Mouse (Mus musculus) midbrain, embryonic 15.5 days (tissue): ENCODE data around the gene Themis2. TPM values are rescaled to one million over a fixed set of nuclear protein-coding genes. Genes with fewer than 3 reads are reported as not detected.
A peak's percentile ranks its signal among the peaks of the same experiment; 100 is the strongest.

Experiments
- ATAC-seq: fragments of 200-750 bp; cut with Nextera tagmentation; replicated peaks from 2 replicates; pipeline ENCODE4 v1.8.0; 2017; ENCODE audit warnings: moderate TSS enrichment
- H3K27ac ChIP-seq: fragments of 300-500 bp; sonication (generic); 2 replicates; pipeline ENCODE4 v1.5.1; 2015; ENCODE audit warnings: mild to moderate bottlenecking, inconsistent platforms
- H3K27me3 ChIP-seq: fragments of 300-500 bp; sonication (generic); replicated peaks from 2 replicates; pipeline ENCODE4 v1.6.1; 2015; ENCODE audit warnings: inconsistent platforms
- H3K36me3 ChIP-seq: fragments of 300-500 bp; sonication (generic); replicated peaks from 2 replicates; pipeline ENCODE4 v1.6.1; 2015; ENCODE audit warnings: inconsistent platforms
- H3K4me1 ChIP-seq: fragments of 300-500 bp; sonication (generic); 2 replicates; pipeline ENCODE4 v1.6.1; 2015; ENCODE audit warnings: inconsistent platforms
- H3K4me2 ChIP-seq: fragments of 300-500 bp; sonication (generic); 2 replicates; pipeline ENCODE4 v1.6.1; 2015; ENCODE audit warnings: inconsistent platforms, mild to moderate bottlenecking, moderate library complexity
- H3K4me3 ChIP-seq: fragments of 300-500 bp; sonication (generic); 2 replicates; pipeline ENCODE4 v1.5.1; 2015; ENCODE audit warnings: mild to moderate bottlenecking, inconsistent platforms
- H3K9ac ChIP-seq: fragments of 300-500 bp; sonication (generic); 2 replicates; pipeline ENCODE4 v1.6.1; 2015; ENCODE audit warnings: mild to moderate bottlenecking, inconsistent platforms
- H3K9me3 ChIP-seq: fragments of 300-500 bp; sonication (generic); 2 replicates; pipeline ENCODE4 v1.6.1; 2016; ENCODE audit warnings: inconsistent platforms
- WGBS: fragments of 180-500 bp; shearing (Covaris S2); methylation state at CpG from one replicate; pipeline ENCODE4 v1.1.7; 2015; ENCODE audit warnings: mixed read lengths; 5-methylcytosine and 5-hydroxymethylcytosine counted together
- polyA plus RNA-seq: library from polyadenylated mRNA; unstranded; fragments of >200 nt; fragmentation: Nextera tagmentation; extraction: Ambion mirVana; gene quantifications from 2 replicates; pipeline ENCODE4 v1.2.1, GENCODE M21; 2015

The Themis2 gene
- polyA plus RNA-seq, result 0.62 and 0.65 TPM in 2 replicates

DNA sequence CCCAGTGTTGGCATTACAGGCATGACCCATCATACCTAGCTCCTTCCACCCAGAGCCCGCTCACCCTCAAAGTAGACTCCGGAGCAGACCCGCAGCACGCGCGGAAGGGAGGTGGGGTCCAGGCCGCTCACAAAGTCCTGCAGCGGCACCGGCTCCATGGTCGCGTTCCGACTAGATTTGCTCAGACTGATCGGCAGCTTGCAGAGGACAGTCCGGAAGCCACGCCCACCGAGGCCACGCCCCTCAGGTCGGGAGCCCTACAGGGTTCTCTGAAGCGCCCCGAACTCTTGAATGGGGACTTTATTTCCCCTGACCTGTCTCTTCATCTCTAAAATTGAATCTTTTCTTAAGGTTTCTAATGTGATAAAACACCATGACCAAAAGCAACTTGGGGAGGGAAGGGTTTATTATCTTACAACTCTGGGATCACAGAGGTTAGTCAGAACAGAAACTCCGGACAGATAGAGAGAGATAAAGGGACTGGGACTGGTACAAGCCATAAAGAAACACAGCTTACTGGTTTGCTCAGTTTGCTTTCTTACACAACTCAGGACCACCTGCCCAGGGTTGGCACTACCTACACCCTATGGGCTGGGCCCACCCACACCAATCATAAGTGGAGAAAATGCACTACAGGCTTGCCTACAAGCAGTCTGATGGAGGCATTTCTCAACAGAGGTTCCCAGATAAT, at the start of gene Themis2:
Gene Themis2 (minus strand): TSS at position 192 of the 691 bp plus-strand sequence.
- peaks cover 9% of the 10 kb centered on the region; the same call in 1 of the 2 replicates for H3K27me3 ChIP-seq
- peak within 1 kb of the TSS; percentile 38 for H3K4me2 ChIP-seq
- no peak within 1 kb of the TSS for H3K4me3 ChIP-seq
- H3K9ac ChIP-seq, result no peak within 1 kb of the TSS
- H3K36me3 ChIP-seq, result no peaks in the 10 kb centered on the region
- ATAC-seq, result no peak
- no peaks in the 10 kb centered on the region for H3K9me3 ChIP-seq
- H3K27ac ChIP-seq, result no peak within 1 kb of the TSS
- WGBS, result 2% methylated on average over 21 of the region's 21 CpGs
- peaks cover 5% of the 10 kb centered on the region for H3K4me1 ChIP-seq

DNA sequence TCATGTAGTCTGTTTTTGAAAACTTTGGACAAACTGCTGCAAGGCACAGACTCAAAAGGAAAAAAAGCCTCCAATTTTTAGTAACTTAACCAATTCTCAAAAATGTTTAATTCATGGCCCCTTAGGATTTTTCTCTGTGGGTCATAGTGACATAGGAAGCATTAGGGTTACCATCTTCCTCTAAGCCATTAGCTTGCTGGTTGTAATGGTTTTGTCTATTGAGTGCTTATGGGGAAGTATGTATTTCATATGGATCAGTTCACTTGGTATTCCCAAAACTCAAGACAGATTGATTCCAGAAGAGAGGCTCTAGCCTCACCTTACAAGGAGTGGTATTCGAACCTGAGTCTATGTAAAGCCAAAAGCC, 47.5 kb upstream of the Themis2 start:
- peak overlapping the region; percentile 84 for H3K27ac ChIP-seq
- H3K4me3 ChIP-seq, result peak overlapping the region; percentile 88
- H3K9me3 ChIP-seq, result no peaks in the 10 kb centered on the region
- H3K9ac ChIP-seq, result peak overlapping the region; percentile 35
- ATAC-seq, result no peak
- H3K4me1 ChIP-seq, result peaks cover 18% of the 10 kb centered on the region
- 86% methylated on average over 1 of the region's 1 CpGs for WGBS
- H3K36me3 ChIP-seq, result peaks cover 8% of the 10 kb centered on the region; the same call in 1 of the 2 replicates
- H3K27me3 ChIP-seq, result no peaks in the 10 kb centered on the region
- H3K4me2 ChIP-seq, result peak overlapping the region; percentile 82

DNA sequence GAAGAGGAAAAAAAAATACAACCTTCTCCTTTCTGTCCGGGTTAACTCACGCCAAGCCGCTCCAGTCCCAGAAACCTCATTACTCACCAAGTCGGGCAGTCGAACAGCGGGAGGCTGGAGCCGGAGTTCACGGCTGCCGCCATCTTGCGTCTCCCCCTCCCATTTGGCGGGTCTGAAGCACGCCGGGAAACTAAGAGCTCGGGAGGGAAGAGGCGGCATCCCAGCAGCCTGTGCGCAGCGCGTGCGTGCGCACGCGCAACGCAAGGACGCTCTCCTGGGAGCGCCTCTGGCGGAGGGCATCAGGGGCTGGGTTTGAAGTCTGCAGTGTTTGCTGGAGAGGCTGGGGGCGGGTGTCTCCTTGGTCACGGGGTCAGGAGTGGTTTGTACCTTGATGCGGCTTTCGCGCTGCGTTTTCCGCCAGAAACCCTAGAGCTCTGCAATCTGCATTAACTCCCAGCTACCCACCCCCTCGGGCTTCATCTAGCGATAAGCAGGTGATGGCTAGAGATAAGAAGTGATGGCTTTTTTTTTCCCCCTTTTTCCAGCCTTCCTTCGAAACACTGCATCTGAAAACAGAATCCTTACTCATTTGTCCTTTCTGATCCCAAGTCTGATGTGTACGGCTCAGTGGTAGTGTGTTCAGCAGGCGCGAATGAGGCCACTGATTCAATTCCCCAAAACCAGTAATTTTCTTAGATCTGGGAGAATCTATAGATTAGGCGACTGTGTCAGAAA, 47.0 kb upstream of the Themis2 start, which contains the start of gene Ppp1r8:
Gene Ppp1r8 (minus strand): TSS at position 200 of the 735 bp plus-strand sequence.
- H3K4me1 ChIP-seq, result peaks cover 18% of the 10 kb centered on the region
- peak within 1 kb of the TSS; percentile 84 for H3K27ac ChIP-seq
- peaks cover 6% of the 10 kb centered on the region; the same call in 1 of the 2 replicates for H3K36me3 ChIP-seq
- H3K4me3 ChIP-seq, result peak within 1 kb of the TSS; percentile 88
- 1% methylated on average over 40 of the region's 40 CpGs for WGBS
- H3K27me3 ChIP-seq, result no peaks in the 10 kb centered on the region
- peak within 1 kb of the TSS; percentile 82 for H3K4me2 ChIP-seq
- ATAC-seq, result peak; percentile 99
- H3K9ac ChIP-seq, result peak within 1 kb of the TSS; percentile 89
- H3K9me3 ChIP-seq, result no peaks in the 10 kb centered on the region

DNA sequence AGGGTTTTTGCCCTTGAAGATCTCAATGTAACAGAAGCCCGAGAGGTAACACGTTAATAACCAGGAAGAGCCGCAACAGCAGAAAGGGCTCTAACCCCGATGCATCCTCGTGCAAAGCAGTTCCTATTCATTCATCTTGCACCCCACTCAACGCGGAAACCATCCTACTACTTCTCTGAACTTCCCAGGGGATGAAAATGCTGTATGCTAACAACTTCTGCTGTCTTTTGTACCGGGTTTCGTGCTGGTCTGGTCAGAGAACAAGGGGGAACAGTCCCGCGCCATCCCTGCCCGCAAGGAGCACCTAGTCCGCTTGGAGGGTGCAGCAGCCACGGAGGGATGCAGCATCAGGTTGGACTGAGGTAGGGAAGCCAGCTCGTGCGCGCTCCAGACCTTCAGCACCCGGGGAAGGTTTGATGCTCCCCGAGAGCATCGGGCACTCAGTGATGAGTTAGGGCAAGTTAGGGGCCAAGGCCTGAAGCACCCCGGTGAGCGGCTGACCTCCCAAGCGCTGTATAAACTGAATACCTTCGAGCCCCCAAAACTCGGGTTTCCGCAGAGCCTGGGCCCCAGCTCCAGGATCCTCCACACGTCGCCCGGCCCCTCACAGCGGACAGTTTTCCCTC, 46.2 kb upstream of the Themis2 start:
- peaks cover 18% of the 10 kb centered on the region for H3K4me1 ChIP-seq
- peak overlapping the region; percentile 89 for H3K9ac ChIP-seq
- peak overlapping the region; percentile 84 for H3K27ac ChIP-seq
- peak overlapping the region; percentile 82 for H3K4me2 ChIP-seq
- H3K36me3 ChIP-seq, result peaks cover 9% of the 10 kb centered on the region; the same call in 1 of the 2 replicates
- no peaks in the 10 kb centered on the region for H3K9me3 ChIP-seq
- under 1% methylated on average over 30 of the region's 30 CpGs for WGBS
- H3K4me3 ChIP-seq, result peak overlapping the region; percentile 88
- no peaks in the 10 kb centered on the region for H3K27me3 ChIP-seq
- ATAC-seq, result peak; percentile 55

DNA sequence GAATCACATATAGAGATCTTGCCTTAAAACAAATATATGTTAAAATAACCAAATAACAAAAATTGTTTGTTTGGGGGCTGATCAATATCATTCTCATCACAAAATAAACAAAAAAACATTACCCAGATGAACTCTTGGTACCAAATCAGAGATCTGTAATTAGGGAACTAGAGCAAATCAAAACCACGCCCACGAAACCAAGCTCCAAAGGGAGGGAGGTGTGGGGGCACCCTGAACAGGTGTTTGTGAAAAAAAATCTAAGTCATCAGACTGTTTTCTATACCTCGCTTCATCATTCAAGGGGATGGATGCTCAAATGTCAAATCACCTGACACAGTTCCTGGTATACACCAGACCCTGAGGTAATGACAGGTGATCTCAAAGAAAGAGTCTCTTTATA, 45.3 kb upstream of the Themis2 start:
- peaks cover 9% of the 10 kb centered on the region; the same call in 1 of the 2 replicates for H3K36me3 ChIP-seq
- peak overlapping the region; percentile 88 for H3K4me3 ChIP-seq
- WGBS, result 90% methylated on average over 3 of the region's 3 CpGs
- peak overlapping the region; percentile 89 for H3K9ac ChIP-seq
- no peak overlapping the region; the same call in 1 of the 2 replicates for H3K27ac ChIP-seq
- H3K9me3 ChIP-seq, result no peaks in the 10 kb centered on the region
- no peak for ATAC-seq
- H3K4me1 ChIP-seq, result peaks cover 18% of the 10 kb centered on the region
- peak overlapping the region; percentile 82 for H3K4me2 ChIP-seq
- no peaks in the 10 kb centered on the region for H3K27me3 ChIP-seq

DNA sequence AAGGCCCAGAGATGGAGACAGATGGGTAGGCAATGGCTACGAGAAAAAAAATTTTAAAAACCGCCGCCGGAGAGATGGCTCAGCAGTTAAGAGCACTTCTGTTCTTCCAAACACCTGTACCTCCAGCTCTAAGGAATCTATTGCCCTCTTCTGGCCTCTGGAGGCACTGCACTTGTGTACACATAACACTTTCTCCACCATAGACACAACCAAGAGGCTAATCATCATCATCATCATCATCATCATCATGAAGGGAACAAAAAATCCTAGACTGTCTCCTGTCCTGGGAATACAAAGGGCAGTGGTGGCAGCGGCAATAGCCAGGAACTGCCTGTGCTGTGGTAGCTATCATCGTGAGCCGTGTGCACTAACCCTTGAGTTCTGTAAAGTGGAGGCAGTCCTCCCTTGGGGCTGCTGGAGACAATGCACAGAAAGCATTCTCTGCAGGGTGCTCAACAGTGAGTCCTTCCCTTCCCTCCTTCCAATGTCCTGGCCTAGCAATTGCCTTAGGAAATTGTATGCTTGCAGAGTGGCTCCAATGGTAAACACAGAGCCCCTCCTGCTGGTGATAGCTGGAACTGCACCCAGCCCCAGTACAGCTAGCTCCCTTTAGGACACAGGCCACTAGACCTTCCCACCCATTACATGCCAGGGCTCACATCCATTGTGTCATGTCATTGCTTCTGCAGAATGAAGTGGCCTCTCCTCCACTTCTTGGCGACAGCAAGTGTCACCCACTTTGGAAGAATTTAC, 27.6 kb upstream of the Themis2 start:
- no peak overlapping the region for H3K4me3 ChIP-seq
- H3K27me3 ChIP-seq, result no peaks in the 10 kb centered on the region
- no peak overlapping the region for H3K9ac ChIP-seq
- H3K36me3 ChIP-seq, result peaks cover 36% of the 10 kb centered on the region
- no peaks in the 10 kb centered on the region for H3K4me1 ChIP-seq
- no peak overlapping the region for H3K4me2 ChIP-seq
- ATAC-seq, result no peak
- H3K27ac ChIP-seq, result no peak overlapping the region
- H3K9me3 ChIP-seq, result 0 out of 2 replicates have a peak, but pooled peaks cover 3% of the 10 kb centered on the region
- WGBS, result 76% methylated on average over 8 of the region's 8 CpGs

DNA sequence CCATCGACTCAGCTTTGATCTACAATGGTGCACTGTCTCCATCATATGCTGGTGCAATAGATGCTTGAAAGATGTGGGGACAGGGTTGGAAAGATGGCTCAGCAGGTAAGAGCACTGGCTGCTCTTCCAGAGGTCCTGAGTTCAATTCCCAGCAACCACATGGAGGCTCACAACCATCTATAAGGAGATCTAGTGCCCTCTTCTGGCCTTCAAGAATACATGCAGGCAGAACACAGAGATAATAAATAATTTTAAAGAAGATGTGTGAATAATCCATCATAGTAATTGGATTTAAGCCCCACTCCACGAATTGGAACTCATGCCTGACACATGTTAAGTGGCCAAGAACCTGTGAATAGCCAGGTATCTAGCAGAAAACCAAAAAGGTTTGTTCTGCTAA, 22.3 kb upstream of the Themis2 start:
- no peak overlapping the region for H3K4me2 ChIP-seq
- H3K4me1 ChIP-seq, result no peaks in the 10 kb centered on the region
- no peak overlapping the region for H3K9ac ChIP-seq
- no peaks in the 10 kb centered on the region for H3K36me3 ChIP-seq
- no peak overlapping the region for H3K4me3 ChIP-seq
- H3K27me3 ChIP-seq, result no peaks in the 10 kb centered on the region
- no peak overlapping the region for H3K27ac ChIP-seq
- 56% methylated on average over 2 of the region's 2 CpGs for WGBS
- 0 out of 2 replicates have a peak, but pooled peaks cover 3% of the 10 kb centered on the region for H3K9me3 ChIP-seq
- ATAC-seq, result no peak

DNA sequence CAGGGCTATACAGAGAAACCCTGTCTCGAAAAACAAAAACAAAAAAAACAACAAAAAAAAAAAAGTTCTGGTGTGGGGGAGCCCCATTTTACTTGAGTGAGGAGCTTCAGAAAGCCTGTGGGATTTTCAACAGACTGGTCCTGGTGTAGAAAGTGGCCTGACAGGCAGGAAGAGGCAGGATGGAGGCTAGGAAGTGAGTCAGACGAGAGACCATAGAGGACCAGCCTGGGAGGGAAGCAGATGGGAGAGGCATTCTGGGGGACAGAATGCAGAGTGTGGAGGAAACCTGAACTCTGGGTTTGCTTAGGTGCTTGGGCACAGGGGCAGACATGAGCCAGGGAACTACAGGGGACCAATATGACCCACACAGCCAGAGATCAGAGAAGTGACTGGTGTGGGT, 20.7 kb upstream of the Themis2 start:
- Histone ChIP-seq H3K4me3 (no peak overlapping the region), H3K27me3 (no peaks in the 10 kb centered on the region), H3K9ac (no peak overlapping the region), H3K4me1 (no peaks in the 10 kb centered on the region), H3K27ac (no peak overlapping the region), H3K9me3 (0 out of 2 replicates have a peak, but pooled peaks cover 3% of the 10 kb centered on the region), H3K36me3 (no peaks in the 10 kb centered on the region), H3K4me2 (no peak overlapping the region)
- WGBS, result 71% methylated on average over 2 of the region's 2 CpGs
- no peak for ATAC-seq

DNA sequence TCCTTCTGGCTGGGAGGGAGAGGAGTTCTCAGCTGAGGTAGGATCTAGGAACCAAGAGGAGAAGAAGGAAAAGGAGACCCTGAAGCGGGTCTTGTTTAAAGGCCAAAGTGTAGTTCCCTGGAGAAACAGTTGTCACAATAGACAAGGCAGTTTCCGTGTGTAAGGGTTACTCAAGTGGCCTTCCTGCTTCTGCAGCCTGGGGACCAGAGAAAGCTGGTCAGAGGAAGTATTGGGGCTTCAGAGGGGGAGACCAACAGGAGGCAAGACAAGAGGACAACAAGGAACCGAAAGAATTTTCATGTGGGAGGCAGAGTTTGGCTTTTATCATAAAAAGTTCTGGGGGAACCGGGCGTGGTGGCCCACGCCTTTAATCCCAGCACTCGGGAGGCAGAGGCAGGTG, 20.2 kb upstream of the Themis2 start:
- H3K36me3 ChIP-seq, result no peaks in the 10 kb centered on the region
- H3K9ac ChIP-seq, result no peak overlapping the region
- no peak overlapping the region for H3K27ac ChIP-seq
- no peak for ATAC-seq
- no peak overlapping the region for H3K4me2 ChIP-seq
- H3K4me3 ChIP-seq, result no peak overlapping the region
- 82% methylated on average over 7 of the region's 7 CpGs for WGBS
- no peaks in the 10 kb centered on the region for H3K4me1 ChIP-seq
- 0 out of 2 replicates have a peak, but pooled peaks cover 3% of the 10 kb centered on the region for H3K9me3 ChIP-seq
- no peaks in the 10 kb centered on the region for H3K27me3 ChIP-seq

DNA sequence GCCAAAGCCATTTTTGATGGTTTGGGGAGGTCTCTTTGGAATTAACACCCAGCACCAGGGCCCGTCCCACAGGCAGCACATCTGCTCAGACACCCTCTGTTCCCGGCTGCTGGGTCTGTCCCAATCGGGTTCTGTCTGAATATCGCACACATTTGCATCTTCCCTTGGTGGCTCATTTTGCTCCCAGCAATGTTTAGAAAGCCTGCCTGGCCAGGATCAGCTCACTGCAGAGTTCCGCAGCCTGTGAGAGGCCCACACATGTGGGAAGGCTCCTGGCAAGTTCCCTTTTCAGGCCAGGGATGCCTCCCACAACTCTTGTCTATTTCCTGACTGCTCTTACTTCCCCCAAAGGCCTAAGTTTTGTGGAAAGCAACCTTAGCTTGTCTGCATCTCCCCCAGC, 13.4 kb upstream of the Themis2 start:
- ATAC-seq, result no peak
- Histone ChIP-seq H3K27me3 (no peaks in the 10 kb centered on the region), H3K9ac (no peak overlapping the region), H3K36me3 (no peaks in the 10 kb centered on the region), H3K4me1 (no peaks in the 10 kb centered on the region), H3K4me2 (no peak overlapping the region), H3K4me3 (no peak overlapping the region), H3K27ac (no peak overlapping the region), H3K9me3 (no peaks in the 10 kb centered on the region)
- 88% methylated on average over 5 of the region's 5 CpGs for WGBS

DNA sequence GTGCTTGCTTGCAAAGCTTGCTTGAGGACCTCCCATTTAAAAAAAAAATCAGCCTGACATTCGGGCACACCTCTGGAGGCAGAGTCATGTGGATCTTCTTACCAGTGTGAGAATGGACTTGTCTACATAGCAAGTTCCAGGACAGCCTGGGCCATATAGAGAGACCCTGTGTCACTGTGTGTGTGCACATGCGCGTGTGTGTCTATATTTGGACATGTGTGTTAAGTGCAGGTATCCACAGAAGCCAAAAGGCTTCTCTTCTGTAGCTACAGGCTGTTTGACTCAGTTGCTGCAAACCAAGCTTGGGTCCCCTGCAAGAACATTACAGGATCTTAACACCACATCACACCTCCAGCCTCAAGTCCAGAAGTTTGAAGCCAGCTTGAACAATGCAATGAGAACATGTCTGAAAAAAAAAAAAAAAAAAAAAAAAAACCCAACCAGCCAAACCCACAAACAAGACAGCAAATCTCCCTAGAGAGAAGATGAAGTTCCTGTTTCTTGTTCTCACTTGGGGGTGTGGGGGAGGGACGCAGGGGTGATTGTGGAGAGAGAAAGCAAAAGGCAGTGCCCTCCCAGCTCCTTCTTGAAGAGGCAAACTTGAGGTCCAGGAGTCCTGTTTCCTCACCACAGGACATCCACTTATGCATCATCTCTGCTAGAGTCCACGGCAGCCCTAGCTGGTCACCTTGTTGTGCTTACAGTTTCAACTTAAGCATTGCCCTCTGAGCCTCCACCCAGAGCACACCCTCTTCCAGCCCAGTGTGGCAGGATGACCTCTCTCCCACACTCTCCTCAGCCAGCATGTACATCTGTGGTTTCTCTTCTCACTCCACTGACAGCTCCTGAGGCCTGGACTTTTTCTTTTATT, 11.8 kb upstream of the Themis2 start:
- Histone ChIP-seq H3K27me3 (no peaks in the 10 kb centered on the region), H3K9me3 (no peaks in the 10 kb centered on the region), H3K36me3 (no peaks in the 10 kb centered on the region), H3K9ac (no peak overlapping the region), H3K27ac (no peak overlapping the region), H3K4me3 (no peak overlapping the region), H3K4me1 (no peaks in the 10 kb centered on the region), H3K4me2 (no peak overlapping the region)
- 80% methylated on average over 5 of the region's 5 CpGs for WGBS
- ATAC-seq, result no peak
